Mouse (Mus musculus) brain, adult 2 months (tissue): ENCODE measurements at regions not wholly inside any gene's neighbourhood (a gene's known extent, or its start where the extent isn't known, plus 50 kb on each side); places are given as distances from the start of the nearest gene placed in this dataset.
"Not testable (repeated sequence)": the region's sequence is repeated elsewhere in the genome, so short reads cannot be mapped to it uniquely, and the experiment has no call there.

Experiments
- DNase-seq: peaks from one replicate; pipeline ENCODE4 v3.0.0; 2011; ENCODE audit warnings: low read depth, low spot score

- DNase-seq: no peak
Measured at GRCm38 (mm10) chr17:85886237-85886636, 198.2 kb upstream of the Six2 start.

GRCm38 (mm10) chr17:85881636-85882170, 193.6 kb upstream of the Six2 start:
- DNase-seq: peak; percentile 28

- no peak for DNase-seq
Measured at GRCm38 (mm10) chr17:85881046-85881445, 193.0 kb upstream of the Six2 start.

- DNase-seq: peak; percentile 48
Measured at GRCm38 (mm10) chr17:85877426-85877825, 189.4 kb upstream of the Six2 start.

- no peak for DNase-seq
Measured at GRCm38 (mm10) chr17:85876853-85877252, 188.8 kb upstream of the Six2 start.

- peak; percentile 42 for DNase-seq
Measured at GRCm38 (mm10) chr17:85873853-85874586, 185.9 kb upstream of the Six2 start.

- DNase-seq: peak; percentile 32
Measured at GRCm38 (mm10) chr17:85872903-85873413, 184.9 kb upstream of the Six2 start.

- no peak for DNase-seq
Measured at GRCm38 (mm10) chr17:85870406-85870805, 182.3 kb upstream of the Six2 start.

GRCm38 (mm10) chr17:85869179-85869578, 181.1 kb upstream of the Six2 start:
- DNase-seq: no peak

GRCm38 (mm10) chr17:85867945-85868616, 180.0 kb upstream of the Six2 start:
- no peak for DNase-seq

GRCm38 (mm10) chr17:85866581-85866980, 178.5 kb upstream of the Six2 start:
- no peak for DNase-seq

GRCm38 (mm10) chr17:85865940-85866339, 177.9 kb upstream of the Six2 start:
- DNase-seq: no peak

- DNase-seq: peak; percentile 18
Measured at GRCm38 (mm10) chr17:85861328-85861727, 173.3 kb upstream of the Six2 start.

- DNase-seq: no peak
Measured at GRCm38 (mm10) chr17:85860797-85861196, 172.7 kb upstream of the Six2 start.

GRCm38 (mm10) chr17:85859926-85860707, 172.0 kb upstream of the Six2 start:
- no peak for DNase-seq

- no peak for DNase-seq
Measured at GRCm38 (mm10) chr17:85858516-85858915, 170.4 kb upstream of the Six2 start.

GRCm38 (mm10) chr17:85857705-85858472, 169.8 kb upstream of the Six2 start:
- DNase-seq: peak; percentile 54

- DNase-seq: not testable (repeated sequence)
Measured at GRCm38 (mm10) chr17:85856894-85857293, 168.8 kb upstream of the Six2 start.

- no peak for DNase-seq
Measured at GRCm38 (mm10) chr17:85853156-85853555, 165.1 kb upstream of the Six2 start.

GRCm38 (mm10) chr17:85848526-85848925, 160.5 kb upstream of the Six2 start:
- DNase-seq: no peak

- no peak for DNase-seq
Measured at GRCm38 (mm10) chr17:85847756-85848155, 159.7 kb upstream of the Six2 start.
